Mouse (Mus musculus) midbrain, embryonic 14.5 days (tissue): ENCODE measurements around the gene Elane. TPM values are rescaled to one million over a fixed set of nuclear protein-coding genes. Genes with fewer than 3 reads are reported as not detected.

ENCODE experiments used
- ATAC-seq: fragments of 200-750 bp; cut with Nextera tagmentation; 2 replicates; pipeline ENCODE4 v1.8.0; 2017; ENCODE audit warnings: moderate number of reproducible peaks, moderate library complexity; ENCODE audit not compliant: low FRiP score, low TSS enrichment
- DNase-seq: peaks from one replicate; pipeline ENCODE4 v3.0.0-alpha.2; 2015
- H3K27ac ChIP-seq: fragments of 300-500 bp; sonication (generic); replicated peaks from 2 replicates; pipeline ENCODE4 v1.5.1; 2014; ENCODE audit warnings: mild to moderate bottlenecking, low read depth, low read length, moderate library complexity
- H3K27me3 ChIP-seq: fragments of 300-500 bp; sonication (generic); 2 replicates; pipeline ENCODE4 v1.6.1; 2014; ENCODE audit warnings: low read length, control low read depth, mixed read lengths; ENCODE audit not compliant: control insufficient read depth, insufficient read depth
- H3K36me3 ChIP-seq: fragments of 300-500 bp; sonication (generic); 2 replicates; pipeline ENCODE4 v1.6.1; 2014; ENCODE audit warnings: low read length, control low read depth; ENCODE audit not compliant: control insufficient read depth, insufficient read depth
- H3K4me1 ChIP-seq: fragments of 300-500 bp; sonication (generic); 2 replicates; pipeline ENCODE4 v1.6.1; 2014; ENCODE audit warnings: mild to moderate bottlenecking, antibody characterized with exemption, low read length, control low read depth; ENCODE audit not compliant: control insufficient read depth, insufficient read depth
- H3K4me2 ChIP-seq: fragments of 300-500 bp; sonication (generic); 2 replicates; pipeline ENCODE4 v1.6.1; 2014; ENCODE audit warnings: mild to moderate bottlenecking, low read length, moderate library complexity
- H3K4me3 ChIP-seq: fragments of 300-500 bp; sonication (generic); replicated peaks from 2 replicates; pipeline ENCODE4 v1.5.1; 2014; ENCODE audit warnings: low read depth, low read length
- H3K9ac ChIP-seq: fragments of 300-500 bp; sonication (generic); replicated peaks from 2 replicates; pipeline ENCODE4 v1.6.1; 2014; ENCODE audit warnings: mild to moderate bottlenecking, low read length, moderate library complexity
- H3K9me3 ChIP-seq: fragments of 300-500 bp; sonication (generic); 2 replicates; pipeline ENCODE4 v1.6.1; 2016; ENCODE audit warnings: low read length, control low read depth, mixed read lengths; ENCODE audit not compliant: control insufficient read depth
- WGBS: fragments of 180-500 bp; shearing (Covaris S2); extraction: QIAGEN DNeasy Blood & Tissue Kit; methylation state at CpG from one replicate; pipeline ENCODE4 v1.1.7; 2014; 5-methylcytosine and 5-hydroxymethylcytosine counted together
- polyA plus RNA-seq: library from polyadenylated mRNA; unstranded; fragments of >200 nt; fragmentation: Nextera tagmentation; extraction: Ambion mirVana; gene quantifications from 2 replicates; pipeline ENCODE4 v1.2.1, GENCODE M21; 2014

The Elane gene
- polyA plus RNA-seq, 1 experiment from 2014 or later, result not detected

DNA sequence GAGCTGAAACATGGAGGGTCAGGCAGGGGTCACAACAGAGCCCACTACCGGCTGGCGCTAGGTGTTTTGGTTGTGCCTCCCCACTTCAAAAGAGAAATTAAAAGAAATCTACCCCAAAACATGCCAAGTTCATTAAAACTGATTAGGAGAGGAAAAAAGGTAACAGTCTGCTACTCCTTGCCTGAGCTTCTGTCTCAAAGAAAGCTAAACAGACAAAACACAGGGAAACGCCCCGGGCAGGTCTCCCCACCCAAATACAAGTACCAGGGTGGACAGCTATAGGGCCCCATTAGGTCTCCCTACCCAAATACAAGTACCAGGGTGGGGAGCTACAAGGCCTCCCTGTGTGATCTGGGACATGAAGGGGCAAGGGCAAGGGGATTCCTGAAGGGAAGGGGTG is 24.5 kb downstream of the Elane start, which contains the start of gene Gm26602:
Gene Gm26602, plus strand, starts transcription at position 301 of the 400 bp plus-strand sequence.
- ATAC-seq, result no peak
- DNase-seq, result no peak
- H3K4me3 ChIP-seq, result 0 out of 2 replicates have a peak within 1 kb of the TSS, but pooled peaks have one; percentile 58

DNA sequence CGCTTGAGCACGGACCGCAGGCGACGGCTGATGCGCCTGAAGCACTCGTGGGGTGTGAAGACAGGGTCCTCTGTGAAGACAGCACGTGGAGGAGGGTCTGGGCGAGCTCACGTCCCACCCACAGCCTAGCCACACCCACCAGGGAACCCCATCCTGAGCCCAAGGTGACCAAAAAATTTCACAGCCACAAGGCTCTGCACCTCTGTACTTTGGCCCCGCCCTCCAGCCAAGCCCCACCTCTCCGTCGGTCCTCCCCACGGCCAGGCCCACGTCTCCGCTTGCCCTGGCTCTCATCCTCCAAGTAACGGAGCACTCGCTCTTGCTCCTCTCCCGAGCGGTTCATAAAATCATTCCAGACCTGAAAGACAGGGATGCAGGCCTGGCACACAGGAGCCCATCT is 26.4 kb downstream of the Elane start:
- 65% methylated on average over 20 of the region's 20 CpGs for WGBS

More for the DNA sequence above, 24.5 kb downstream of the Elane start, which contains the start of gene Gm26602:
- peaks cover 19% of the 10 kb centered on the region for H3K4me1 ChIP-seq
- H3K9me3 ChIP-seq, result no peaks in the 10 kb centered on the region
- peaks cover 35% of the 10 kb centered on the region for H3K36me3 ChIP-seq
- H3K9ac ChIP-seq, result peak within 1 kb of the TSS; percentile 82; the same call in 1 of the 2 replicates
- H3K27me3 ChIP-seq, result no peaks in the 10 kb centered on the region
- H3K4me2 ChIP-seq, result no peak within 1 kb of the TSS; the same call in 1 of the 2 replicates
- 96% methylated on average over 4 of the region's 4 CpGs for WGBS
- H3K27ac ChIP-seq, result peak within 1 kb of the TSS; percentile 97

DNA sequence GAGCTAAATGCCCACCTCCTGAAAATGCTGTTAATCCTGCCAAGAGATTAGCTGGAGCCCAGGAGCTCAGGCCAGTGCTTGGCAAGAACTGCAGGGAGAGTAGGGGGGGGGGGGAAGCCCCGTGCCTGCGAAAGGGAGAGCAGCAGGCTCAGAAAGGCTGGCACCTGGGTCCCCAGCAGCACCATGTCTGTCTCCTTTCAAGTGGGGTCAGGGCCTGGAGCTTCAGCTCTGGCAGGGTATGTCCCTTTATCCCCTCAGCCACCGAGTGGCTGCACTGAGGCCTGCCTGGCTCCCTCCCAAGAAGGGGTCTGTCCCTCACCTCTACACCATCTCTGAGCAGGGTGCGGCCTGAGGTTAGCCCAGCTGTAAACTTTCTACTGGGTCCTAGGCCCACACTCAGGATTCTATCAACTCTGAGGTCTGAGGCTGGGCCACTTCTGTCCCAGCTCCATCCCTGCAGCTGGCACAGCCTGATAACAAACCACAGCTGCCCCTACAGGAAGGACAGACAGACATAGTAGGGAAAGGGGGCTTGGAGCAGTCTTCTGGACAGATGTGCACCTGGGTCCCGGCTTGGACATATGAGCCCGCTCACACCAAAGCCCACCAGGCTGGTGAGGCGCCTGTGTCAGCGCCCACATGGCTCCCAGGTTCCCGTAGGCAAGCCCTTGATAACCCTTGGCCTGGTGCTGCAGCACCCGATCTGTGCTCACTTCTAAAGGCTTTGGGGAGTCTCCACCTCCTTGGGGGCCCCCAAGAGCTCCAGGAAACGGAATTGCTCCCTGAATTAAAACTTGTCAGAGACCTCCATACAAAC is 28.3 kb downstream of the Elane start:
- ATAC-seq, result no peak
- DNase-seq, result peak; percentile 47

More for the DNA sequence above, 26.4 kb downstream of the Elane start:
- H3K9me3 ChIP-seq, result no peaks in the 10 kb centered on the region
- H3K4me3 ChIP-seq, result no peak overlapping the region
- ATAC-seq (no peak), DNase-seq (no peak)
- H3K27me3 ChIP-seq, result no peaks in the 10 kb centered on the region
- H3K36me3 ChIP-seq, result peaks cover 21% of the 10 kb centered on the region
- H3K27ac ChIP-seq, result no peak overlapping the region
- peaks cover 25% of the 10 kb centered on the region for H3K4me1 ChIP-seq
- H3K9ac ChIP-seq, result no peak overlapping the region
- no peak overlapping the region for H3K4me2 ChIP-seq

DNA sequence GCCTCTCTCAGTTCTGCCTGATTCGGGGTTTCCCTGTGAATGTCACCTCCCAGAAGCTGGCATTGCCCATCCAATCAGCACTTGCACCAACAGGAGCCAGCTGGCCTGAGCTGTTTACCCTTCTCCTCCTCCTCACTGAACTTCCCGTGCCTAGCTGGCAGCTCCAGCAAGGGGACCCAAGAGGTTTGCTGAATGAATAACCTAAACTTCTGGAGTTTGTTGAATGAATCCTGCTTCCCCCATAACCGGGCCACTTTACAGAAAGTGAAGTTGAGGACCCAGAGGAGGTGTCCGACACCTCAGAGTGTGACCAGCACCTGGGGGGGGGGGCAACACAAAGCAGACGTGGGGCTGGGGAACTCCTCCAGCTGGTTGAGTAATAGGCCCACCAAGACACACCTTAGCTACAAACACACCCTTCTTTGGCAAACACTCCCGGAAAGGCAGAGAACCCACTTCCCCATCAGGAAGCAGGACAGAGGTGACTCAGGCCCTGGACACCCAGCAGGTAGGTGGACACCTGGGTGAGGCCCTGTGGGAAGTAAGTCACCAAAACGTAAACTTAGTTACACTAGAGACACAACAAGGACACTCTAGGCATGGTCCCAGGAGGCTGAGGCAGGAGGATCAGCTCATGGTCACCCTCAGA is 29.0 kb downstream of the Elane start:
- WGBS, result 76% methylated on average over 7 of the region's 7 CpGs
- Histone ChIP-seq H3K9ac (peak overlapping the region; percentile 16; the same call in 1 of the 2 replicates), H3K36me3 (peaks cover 21% of the 10 kb centered on the region), H3K27me3 (peaks cover 26% of the 10 kb centered on the region), H3K27ac (no peak overlapping the region), H3K4me3 (no peak overlapping the region), H3K9me3 (no peaks in the 10 kb centered on the region), H3K4me1 (peaks cover 22% of the 10 kb centered on the region), H3K4me2 (peak overlapping the region; percentile 93)
- no peak for ATAC-seq
- no peak for DNase-seq

More for the DNA sequence above, 28.3 kb downstream of the Elane start:
- 67% methylated on average over 10 of the region's 11 CpGs for WGBS
- Histone ChIP-seq H3K27me3 (peaks cover 19% of the 10 kb centered on the region), H3K4me3 (no peak overlapping the region), H3K9ac (peak overlapping the region; percentile 16; the same call in 1 of the 2 replicates), H3K27ac (peak overlapping the region; percentile 1; the same call in 1 of the 2 replicates), H3K4me1 (peaks cover 25% of the 10 kb centered on the region), H3K9me3 (no peaks in the 10 kb centered on the region), H3K36me3 (peaks cover 21% of the 10 kb centered on the region), H3K4me2 (peak overlapping the region; percentile 6)

DNA sequence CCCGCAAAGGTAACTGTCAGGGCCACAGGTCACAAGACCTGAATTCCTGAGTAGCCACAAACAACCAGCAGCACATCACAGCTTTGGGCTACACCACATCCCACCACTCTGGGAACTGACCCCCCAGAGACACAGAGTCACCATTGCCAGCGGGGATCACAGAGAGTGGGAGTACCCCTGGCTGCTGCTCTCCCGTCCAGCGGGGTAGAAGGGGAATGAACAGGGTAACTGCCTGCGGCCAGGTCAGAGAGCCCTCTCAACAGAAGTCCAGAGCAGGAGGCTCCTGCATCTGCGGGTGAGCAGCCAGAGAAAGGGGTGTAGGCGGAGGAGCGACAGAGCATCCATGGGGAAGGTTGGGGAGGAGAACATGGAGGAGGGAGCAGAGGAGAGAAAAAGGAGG is 30.0 kb downstream of the Elane start:
- Histone ChIP-seq H3K4me3 (peak overlapping the region; percentile 69), H3K27ac (peak overlapping the region; percentile 73; the same call in 1 of the 2 replicates), H3K4me2 (peak overlapping the region; percentile 93), H3K36me3 (peaks cover 13% of the 10 kb centered on the region), H3K9ac (peak overlapping the region; percentile 96), H3K27me3 (peaks cover 36% of the 10 kb centered on the region), H3K4me1 (peaks cover 22% of the 10 kb centered on the region), H3K9me3 (no peaks in the 10 kb centered on the region)
- no peak for DNase-seq
- ATAC-seq, result no peak
- 8% methylated on average over 8 of the region's 8 CpGs for WGBS

DNA sequence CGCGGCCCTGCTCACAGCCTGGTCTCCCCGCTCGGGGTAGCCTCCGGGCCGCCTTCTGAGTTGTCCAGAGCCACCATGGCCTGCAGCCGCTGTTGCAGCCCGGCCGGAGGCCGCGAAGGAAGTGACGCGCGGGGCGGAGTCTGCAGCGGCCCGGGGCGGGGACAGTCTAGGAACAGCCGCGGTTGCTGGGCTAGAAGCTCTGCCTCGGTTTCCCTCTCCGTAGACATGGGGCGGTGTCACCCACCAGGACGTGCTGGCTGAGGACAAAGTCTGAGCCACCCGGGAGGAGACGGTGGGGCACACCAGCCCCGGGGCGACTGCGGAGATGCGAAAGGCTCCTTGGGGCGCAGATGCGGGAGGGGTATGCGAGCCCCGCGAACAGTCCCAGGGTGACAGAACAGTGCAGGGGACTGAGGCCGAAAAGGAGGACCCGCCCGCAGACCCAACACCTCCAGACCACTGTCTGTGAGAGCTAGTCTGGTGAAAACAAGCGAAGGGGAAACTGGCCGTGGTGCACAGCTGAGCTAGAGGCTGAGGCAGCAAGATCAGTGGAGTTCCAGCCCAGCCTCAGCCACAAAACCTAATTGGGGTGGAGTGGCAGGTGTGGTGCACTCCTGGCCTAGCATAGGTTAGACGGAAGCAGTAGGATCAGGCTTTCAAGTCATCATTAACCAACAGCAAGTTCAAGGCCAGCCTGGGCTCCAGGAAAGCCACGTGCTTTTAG is 30.9 kb downstream of the Elane start, which contains the start of gene Kiss1r:
Gene Kiss1r, plus strand, starts transcription at position 164 of the 724 bp plus-strand sequence.
- peak within 1 kb of the TSS; percentile 73 for H3K27ac ChIP-seq
- peak within 1 kb of the TSS; percentile 93 for H3K4me2 ChIP-seq
- H3K4me3 ChIP-seq, result peak within 1 kb of the TSS; percentile 69
- ATAC-seq, result peak; percentile 82
- peak; percentile 91 for DNase-seq
- WGBS, result 2% methylated on average over 42 of the region's 42 CpGs
- H3K36me3 ChIP-seq, result peaks cover 4% of the 10 kb centered on the region; the same call in 1 of the 2 replicates
- peak within 1 kb of the TSS; percentile 96 for H3K9ac ChIP-seq
- H3K9me3 ChIP-seq, result no peaks in the 10 kb centered on the region
- H3K4me1 ChIP-seq, result peaks cover 29% of the 10 kb centered on the region
- H3K27me3 ChIP-seq, result peaks cover 45% of the 10 kb centered on the region

DNA sequence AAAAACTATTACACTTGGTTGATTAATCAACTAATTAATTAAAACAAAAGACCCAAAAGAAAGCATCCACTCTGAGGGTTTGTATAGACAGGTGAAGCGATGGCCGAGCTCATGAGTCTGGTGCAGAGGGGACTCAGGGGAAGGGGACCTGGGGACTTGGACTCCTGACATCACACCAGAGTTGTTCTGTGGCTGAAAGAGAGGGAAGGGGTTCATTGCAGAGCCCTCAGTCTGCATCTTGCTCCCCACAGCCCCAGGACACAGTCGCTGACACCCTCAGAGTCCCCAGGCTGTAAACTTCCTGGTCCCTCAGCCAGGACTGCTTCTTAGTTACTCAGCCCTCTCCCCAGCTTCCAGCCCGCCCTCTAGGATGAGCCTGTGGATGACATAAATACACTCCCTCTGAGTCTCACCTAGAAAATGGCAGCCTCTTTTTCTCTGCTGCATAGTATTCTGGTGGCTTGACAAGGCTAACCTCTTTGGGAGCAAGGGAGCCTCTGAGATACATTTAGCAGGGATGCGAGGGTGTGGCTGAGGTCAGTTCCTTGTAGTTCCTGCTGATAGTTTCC is 31.6 kb downstream of the Elane start:
- peak overlapping the region; percentile 69 for H3K4me3 ChIP-seq
- H3K27me3 ChIP-seq, result peaks cover 52% of the 10 kb centered on the region
- no peak overlapping the region for H3K9ac ChIP-seq
- no peak for ATAC-seq
- no peaks in the 10 kb centered on the region for H3K9me3 ChIP-seq
- no peak for DNase-seq
- no peak overlapping the region for H3K27ac ChIP-seq
- peak overlapping the region; percentile 93 for H3K4me2 ChIP-seq
- 58% methylated on average over 5 of the region's 5 CpGs for WGBS
- H3K36me3 ChIP-seq, result no peaks in the 10 kb centered on the region
- peaks cover 29% of the 10 kb centered on the region for H3K4me1 ChIP-seq
